Mouse (Mus musculus): ENCODE results near the gene Zbtb8a. TPM values are rescaled to one million over a fixed set of nuclear protein-coding genes. Genes with fewer than 3 reads are reported as not detected.
"Not testable (repeated sequence)": the region's sequence is repeated elsewhere in the genome, so short reads cannot be mapped to it uniquely, and the experiment has no call there.

Gene Zbtb8a
- polyA plus RNA-seq (2012; ENCODE audit: insufficient read depth, low replicate concordance), result 0.29 TPM in 1 of 2 replicates, not detected in the other

DNA sequence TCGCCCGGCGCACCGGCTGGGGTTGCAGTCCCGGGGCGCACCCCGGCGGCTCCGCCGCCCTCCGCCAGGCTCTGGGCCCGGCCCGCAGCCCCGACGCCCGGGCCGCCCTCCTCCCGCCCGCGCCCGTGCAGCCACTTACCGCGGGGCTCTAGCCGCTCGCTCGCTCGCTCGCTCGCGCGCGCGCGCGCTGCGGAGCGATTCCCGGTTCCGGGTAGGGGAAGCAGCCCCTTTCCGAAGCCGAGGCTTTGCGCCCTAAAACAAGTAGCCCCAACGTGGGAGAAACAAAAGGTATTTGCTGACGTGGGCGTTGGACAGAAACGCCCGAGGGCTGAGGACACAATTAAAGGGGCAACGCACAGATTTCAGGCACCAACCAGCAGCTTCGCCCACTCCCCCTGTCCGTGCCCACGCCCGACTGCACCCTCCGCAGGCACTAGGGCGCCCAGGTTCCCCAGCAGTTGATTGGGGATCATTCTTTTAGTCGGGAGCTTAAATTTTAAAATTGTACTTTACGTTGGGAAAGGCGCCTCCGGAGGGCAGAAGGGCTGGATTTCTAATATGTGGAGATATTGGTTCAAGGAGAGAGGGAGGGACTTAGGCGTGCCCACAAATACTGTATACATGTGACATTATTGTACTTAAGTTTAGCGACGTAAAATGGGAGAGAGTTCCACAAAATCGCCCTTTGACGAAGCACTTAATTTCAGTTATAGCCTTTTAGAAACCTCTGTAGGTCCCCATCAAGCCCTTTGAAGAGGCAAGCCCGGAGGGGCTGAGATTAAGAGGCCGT is at the start of gene Zbtb8a:
TSS of gene Zbtb8a (minus strand) at position 516 of the 790 bp plus-strand sequence.
- H3K4me1 ChIP-seq, result peaks cover 55% of the 10 kb centered on the region
- no peaks in the 10 kb centered on the region for H3K36me3 ChIP-seq (replicated peaks; ENCODE audit: low read length)
- TF ChIP-seq FLI1 (IDR thresholded peaks at IDR 0.05; ENCODE audit: low read length) (no peak), GATA1 (IDR thresholded peaks at IDR 0.05; ENCODE audit: borderline replicate concordance, low read length) (no peak)
- H3K9me3 ChIP-seq, result no peaks in the 10 kb centered on the region
- H3K4me3 ChIP-seq (replicated peaks), result peak within 1 kb of the TSS; percentile 94
- peaks cover 28% of the 10 kb centered on the region for H3K27me3 ChIP-seq (replicated peaks)

DNA sequence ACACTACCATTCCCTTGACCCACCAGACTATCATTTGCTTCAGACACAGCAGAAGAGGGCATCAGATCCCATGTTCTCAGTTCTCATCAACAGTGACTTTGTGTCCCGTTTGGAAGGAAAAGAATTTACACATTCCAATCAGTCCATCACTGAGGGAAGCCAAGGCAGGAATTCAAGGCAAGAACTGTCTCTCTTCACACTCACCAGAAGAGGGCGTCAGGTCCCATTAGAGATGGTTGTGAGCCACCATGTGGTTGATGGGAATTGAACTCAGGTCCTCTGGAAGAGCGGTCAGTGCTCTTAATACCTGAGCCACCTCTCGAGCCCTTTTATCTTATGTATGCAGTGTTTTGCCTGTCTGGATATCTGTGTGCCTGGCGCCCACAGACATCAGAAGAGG is 40.4 kb upstream of the Zbtb8a start:
- Histone ChIP-seq H3K36me3 (replicated peaks; ENCODE audit: low read length) (no peaks in the 10 kb centered on the region), H3K27me3 (replicated peaks) (peaks cover 7% of the 10 kb centered on the region), H3K4me1 (peaks cover 15% of the 10 kb centered on the region), H3K9me3 (peaks cover 6% of the 10 kb centered on the region), H3K4me3 (replicated peaks) (no peak overlapping the region)
- no peak for TF ChIP-seq GATA1 (IDR thresholded peaks at IDR 0.05; ENCODE audit: borderline replicate concordance, low read length)
- no peak for TF ChIP-seq FLI1 (IDR thresholded peaks at IDR 0.05; ENCODE audit: low read length)

DNA sequence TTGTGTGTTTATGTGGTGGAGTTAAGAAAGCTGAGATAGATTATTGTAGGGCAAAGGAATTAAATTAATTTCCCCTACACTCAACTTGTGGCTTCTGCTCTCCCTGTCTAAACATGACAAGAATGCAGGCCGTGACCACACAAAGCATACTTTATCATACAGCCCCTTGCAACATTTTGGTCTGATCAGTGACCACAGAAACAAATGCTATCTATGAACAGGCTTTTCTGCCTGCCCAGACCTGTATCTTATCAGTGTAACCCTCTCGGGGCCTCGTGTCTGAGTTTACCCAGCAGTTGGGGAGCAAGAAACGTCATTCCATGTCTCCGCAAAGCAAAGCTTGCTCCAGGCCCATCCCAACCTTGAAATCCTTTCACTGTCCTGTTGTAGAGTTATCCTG is 38.6 kb upstream of the Zbtb8a start:
- H3K4me3 ChIP-seq (replicated peaks), result no peak overlapping the region
- peaks cover 6% of the 10 kb centered on the region for H3K9me3 ChIP-seq
- no peaks in the 10 kb centered on the region for H3K36me3 ChIP-seq (replicated peaks; ENCODE audit: low read length)
- H3K27me3 ChIP-seq (replicated peaks), result no peaks in the 10 kb centered on the region
- peaks cover 16% of the 10 kb centered on the region for H3K4me1 ChIP-seq
- TF ChIP-seq FLI1 (IDR thresholded peaks at IDR 0.05; ENCODE audit: low read length) (no peak), GATA1 (IDR thresholded peaks at IDR 0.05; ENCODE audit: borderline replicate concordance, low read length) (no peak)

DNA sequence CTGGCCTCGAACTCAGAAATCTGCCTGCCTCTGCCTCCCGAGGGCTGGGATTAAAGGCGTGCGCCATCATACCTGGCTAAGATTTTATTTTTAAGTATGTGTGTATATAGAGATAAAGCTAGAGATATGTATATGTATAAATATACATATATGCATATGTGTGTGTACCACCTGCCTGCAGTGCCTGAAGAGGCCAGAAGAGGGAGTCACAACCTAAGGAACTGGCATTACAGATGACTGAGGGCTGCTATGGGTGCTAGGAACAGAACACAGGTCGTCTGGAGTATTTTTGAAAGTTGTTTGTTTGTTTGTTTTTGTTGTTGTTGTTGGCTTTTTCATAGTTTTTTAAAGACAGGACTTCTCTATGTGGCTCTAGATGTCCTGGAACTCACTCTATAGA is 38.0 kb upstream of the Zbtb8a start:
- Histone ChIP-seq H3K36me3 (replicated peaks; ENCODE audit: low read length) (no peaks in the 10 kb centered on the region), H3K9me3 (peaks cover 6% of the 10 kb centered on the region), H3K4me3 (replicated peaks) (no peak overlapping the region), H3K27me3 (replicated peaks) (peaks cover 2% of the 10 kb centered on the region), H3K4me1 (peaks cover 16% of the 10 kb centered on the region)
- TF ChIP-seq GATA1 (IDR thresholded peaks at IDR 0.05; ENCODE audit: borderline replicate concordance, low read length), result no peak
- TF ChIP-seq FLI1 (IDR thresholded peaks at IDR 0.05; ENCODE audit: low read length), result no peak

DNA sequence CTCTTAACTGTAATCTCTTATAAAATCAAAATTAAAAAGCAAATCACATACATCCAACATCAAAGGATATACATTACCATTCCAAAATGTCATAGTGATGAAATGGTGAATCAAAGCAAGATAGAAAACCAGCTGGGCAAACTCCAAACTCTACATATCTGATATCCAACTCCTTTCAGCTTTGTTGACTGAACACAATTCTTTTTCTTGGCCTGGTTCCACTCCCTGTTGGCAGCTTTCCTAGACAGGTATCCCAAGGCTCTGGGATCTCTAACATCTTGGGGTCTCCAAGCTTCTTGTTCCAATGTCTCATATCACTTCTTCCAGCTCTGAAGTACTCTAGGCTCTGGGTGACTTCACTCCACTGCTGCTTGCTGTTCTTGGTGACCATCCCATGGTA is 33.1 kb upstream of the Zbtb8a start:
- peaks cover 21% of the 10 kb centered on the region for H3K4me1 ChIP-seq
- TF ChIP-seq FLI1 (IDR thresholded peaks at IDR 0.05; ENCODE audit: low read length), result no peak
- TF ChIP-seq GATA1 (IDR thresholded peaks at IDR 0.05; ENCODE audit: borderline replicate concordance, low read length), result no peak
- peaks cover 19% of the 10 kb centered on the region for H3K27me3 ChIP-seq (replicated peaks)
- H3K4me3 ChIP-seq (replicated peaks), result no peak overlapping the region
- H3K9me3 ChIP-seq, result peaks cover 6% of the 10 kb centered on the region
- H3K36me3 ChIP-seq (replicated peaks; ENCODE audit: low read length), result no peaks in the 10 kb centered on the region

DNA sequence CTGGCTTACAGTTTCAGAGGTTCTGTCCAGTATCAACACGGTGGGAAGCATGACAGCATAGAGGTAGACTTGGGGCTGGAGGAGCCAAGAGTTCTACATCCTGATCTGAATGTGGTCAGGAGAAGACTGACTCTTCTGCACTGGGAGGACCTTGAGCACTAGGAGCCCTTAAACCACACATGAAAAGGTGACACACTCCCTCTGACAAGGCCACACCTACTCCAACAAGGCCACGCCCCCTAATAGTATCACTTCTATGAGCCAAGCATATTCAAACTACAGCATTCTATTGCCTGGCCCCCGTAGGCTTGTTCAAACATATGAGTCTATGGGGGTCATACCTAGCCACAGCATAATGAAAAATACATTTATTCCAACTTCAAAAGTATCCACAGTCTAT is 32.6 kb upstream of the Zbtb8a start:
- peaks cover 20% of the 10 kb centered on the region for H3K4me1 ChIP-seq
- H3K36me3 ChIP-seq (replicated peaks; ENCODE audit: low read length); H3K4me3 ChIP-seq (replicated peaks); H3K9me3 ChIP-seq: not testable (repeated sequence)
- peaks cover 22% of the 10 kb centered on the region for H3K27me3 ChIP-seq (replicated peaks)

DNA sequence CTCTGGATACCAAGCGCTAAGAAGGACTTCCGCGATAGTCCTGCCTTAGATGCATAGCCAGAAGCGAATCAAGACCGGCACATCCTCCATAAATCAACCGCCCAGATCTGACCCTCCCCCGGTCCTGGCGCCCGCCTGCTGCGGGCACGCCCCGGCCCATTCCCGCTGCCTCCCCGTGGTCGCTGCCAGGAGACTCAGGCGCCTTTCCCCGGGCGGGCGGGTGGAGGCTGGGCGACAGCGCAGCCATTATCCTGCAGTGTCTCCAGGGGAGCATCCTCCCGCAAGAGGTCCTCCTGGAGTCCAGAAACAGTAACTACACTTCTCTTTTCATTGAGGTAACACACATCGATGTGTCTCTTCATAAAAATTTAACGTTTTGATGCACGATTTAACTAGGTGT is 28.5 kb upstream of the Zbtb8a start:
- H3K36me3 ChIP-seq (replicated peaks; ENCODE audit: low read length), result no peaks in the 10 kb centered on the region
- no peaks in the 10 kb centered on the region for H3K9me3 ChIP-seq
- H3K4me1 ChIP-seq, result peaks cover 17% of the 10 kb centered on the region
- H3K27me3 ChIP-seq (replicated peaks), result peaks cover 38% of the 10 kb centered on the region
- H3K4me3 ChIP-seq (replicated peaks), result peak overlapping the region; percentile 85
- no peak for TF ChIP-seq GATA1 (IDR thresholded peaks at IDR 0.05; ENCODE audit: borderline replicate concordance, low read length)
- no peak for TF ChIP-seq FLI1 (IDR thresholded peaks at IDR 0.05; ENCODE audit: low read length)

DNA sequence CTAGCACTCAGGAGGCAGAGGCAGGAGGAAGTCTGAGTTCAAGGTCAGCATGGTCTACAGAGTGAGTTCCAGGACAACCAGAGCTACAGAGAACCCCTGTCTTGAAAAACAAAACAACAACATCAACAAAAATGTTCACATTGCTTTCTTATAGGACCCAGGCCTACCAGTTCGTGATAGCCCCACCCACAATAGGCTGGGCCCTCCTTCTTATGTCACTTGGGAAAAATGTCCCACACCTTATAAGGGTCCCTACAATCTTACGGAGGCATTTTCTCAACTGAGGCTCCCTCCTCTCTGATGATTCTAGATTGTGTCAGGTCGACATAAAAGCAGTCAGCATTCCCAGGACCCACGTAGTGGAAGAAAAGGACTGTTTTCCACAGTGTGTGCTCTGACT is 21.9 kb upstream of the Zbtb8a start:
- Histone ChIP-seq H3K4me3 (replicated peaks) (no peak overlapping the region), H3K36me3 (replicated peaks; ENCODE audit: low read length) (no peaks in the 10 kb centered on the region), H3K9me3 (peaks cover 3% of the 10 kb centered on the region; the same call in 1 of the 2 replicates), H3K4me1 (0 out of 2 replicates have a peak, but pooled peaks cover 3% of the 10 kb centered on the region), H3K27me3 (replicated peaks) (peaks cover 17% of the 10 kb centered on the region)
- no peak for TF ChIP-seq FLI1 (IDR thresholded peaks at IDR 0.05; ENCODE audit: low read length)
- TF ChIP-seq GATA1 (IDR thresholded peaks at IDR 0.05; ENCODE audit: borderline replicate concordance, low read length), result no peak

DNA sequence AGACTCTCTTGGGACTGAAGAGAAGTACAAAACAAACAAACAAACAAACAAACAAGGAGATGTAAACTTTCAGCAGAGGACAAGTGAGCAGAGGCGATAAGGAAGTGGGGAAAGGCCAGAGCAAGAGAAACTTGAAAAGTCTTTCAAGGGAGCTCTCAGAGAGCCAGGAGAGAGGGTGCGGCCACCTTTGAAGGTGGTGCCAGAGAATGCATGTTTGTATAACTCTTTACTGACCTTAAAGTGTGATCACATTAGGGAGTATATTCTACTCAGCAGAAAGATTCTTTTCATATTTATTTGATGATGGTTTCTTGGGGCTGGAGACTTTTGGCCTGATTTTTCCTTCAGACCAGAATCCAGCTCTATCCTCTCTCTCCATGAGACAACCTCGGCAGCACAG is 19.0 kb upstream of the Zbtb8a start:
- no peak overlapping the region for H3K4me3 ChIP-seq (replicated peaks)
- H3K27me3 ChIP-seq (replicated peaks), result peaks cover 23% of the 10 kb centered on the region
- H3K36me3 ChIP-seq (replicated peaks; ENCODE audit: low read length), result no peaks in the 10 kb centered on the region
- H3K9me3 ChIP-seq, result peaks cover 3% of the 10 kb centered on the region; the same call in 1 of the 2 replicates
- H3K4me1 ChIP-seq, result peaks cover 19% of the 10 kb centered on the region
- TF ChIP-seq FLI1 (IDR thresholded peaks at IDR 0.05; ENCODE audit: low read length) (no peak), GATA1 (IDR thresholded peaks at IDR 0.05; ENCODE audit: borderline replicate concordance, low read length) (no peak)

DNA sequence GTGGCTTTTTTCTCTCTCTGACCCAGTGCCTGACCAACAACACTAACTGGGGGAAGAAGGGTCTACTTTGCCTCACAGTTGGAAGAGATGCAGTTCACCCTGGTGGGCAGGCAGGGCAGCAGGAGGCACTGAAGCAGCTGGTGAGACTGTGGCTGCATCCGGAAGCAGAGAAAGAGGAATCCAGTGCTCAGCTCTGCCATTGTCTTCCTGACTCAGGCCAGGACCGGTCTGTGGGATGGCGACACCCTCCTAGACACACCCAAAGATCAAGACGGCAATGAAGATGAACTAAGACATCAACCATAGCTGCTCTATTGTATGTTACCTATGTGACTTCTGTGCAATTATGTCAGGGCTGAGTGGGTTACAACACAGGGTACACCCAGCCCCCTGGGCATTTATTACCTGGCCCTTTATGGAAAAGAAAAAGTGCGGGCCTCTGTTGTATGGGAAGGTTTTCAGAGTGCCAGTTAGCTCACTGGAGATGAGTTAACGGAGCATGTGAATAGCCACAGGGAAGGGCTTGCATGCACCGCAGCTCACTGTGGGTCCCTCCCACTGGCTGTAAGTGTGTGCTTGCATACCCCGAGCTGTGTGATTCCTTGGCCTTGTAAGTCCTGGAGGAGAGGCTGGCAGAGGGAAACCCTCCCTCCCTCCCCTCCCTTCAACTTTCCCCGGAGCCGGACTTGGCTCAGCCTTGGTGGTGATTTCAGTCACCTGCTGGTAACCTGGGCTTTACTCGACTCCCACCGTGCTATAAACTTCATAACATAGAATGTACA is 16.4 kb upstream of the Zbtb8a start:
- H3K4me3 ChIP-seq (replicated peaks), result peak overlapping the region; percentile 72
- peaks cover 3% of the 10 kb centered on the region; the same call in 1 of the 2 replicates for H3K9me3 ChIP-seq
- H3K27me3 ChIP-seq (replicated peaks), result peaks cover 22% of the 10 kb centered on the region
- H3K4me1 ChIP-seq, result peaks cover 39% of the 10 kb centered on the region
- TF ChIP-seq GATA1 (IDR thresholded peaks at IDR 0.05; ENCODE audit: borderline replicate concordance, low read length), result no peak
- TF ChIP-seq FLI1 (IDR thresholded peaks at IDR 0.05; ENCODE audit: low read length), result no peak
- H3K36me3 ChIP-seq (replicated peaks; ENCODE audit: low read length), result no peaks in the 10 kb centered on the region
